Mouse (Mus musculus) megakaryocyte, embryonic 14.5 days (primary cell): ENCODE measurements around the gene Sbf2.

ENCODE experiments used
- FLI1 ChIP-seq: IDR thresholded peaks from 2 replicates; pipeline ENCODE4 v1.6.1; 2012; ENCODE audit warnings: low read length, inconsistent platforms, mixed read lengths
- GATA1 ChIP-seq: IDR thresholded peaks from 3 replicates; pipeline ENCODE4 v1.6.1; 2012; ENCODE audit warnings: mixed read lengths, low read length, inconsistent platforms, borderline replicate concordance

DNA sequence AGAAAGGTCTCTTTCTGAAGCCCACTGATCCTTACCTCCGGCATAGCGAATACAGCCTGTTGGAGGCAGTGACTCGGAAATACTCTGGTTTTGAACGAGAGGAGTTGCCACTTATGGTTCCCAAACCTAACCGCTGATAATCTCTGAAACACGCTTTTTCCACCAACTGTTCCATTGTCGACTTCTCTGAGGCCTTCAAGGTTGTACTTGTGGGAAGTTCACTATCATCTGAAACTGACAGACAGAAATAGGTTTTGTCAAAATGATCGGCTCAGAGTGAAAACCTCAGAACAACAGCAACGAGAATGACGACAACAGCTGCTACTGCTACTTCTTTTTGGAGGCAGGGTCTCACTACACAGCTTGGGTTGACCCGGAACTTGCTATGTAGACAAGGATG is 252.7 kb downstream of the Sbf2 start:
- TF ChIP-seq GATA1, result no peak
- TF ChIP-seq FLI1, result no peak
